Mouse (Mus musculus) left cerebral cortex, adult 8-10 months (tissue): Measurements from ENCODE around the gene Xpot. TPM values are rescaled to one million over a fixed set of nuclear protein-coding genes. Genes with fewer than 3 reads are reported as not detected.

Experiments used
- DNase-seq, 2 experiments: peaks; one replicate each; pipeline ENCODE4 v3.0.0; 2022; ENCODE audit warnings: low spot score in 2 of 2
- microRNA-seq, 2 experiments: library from miRNA; unstranded; fragments of <30 nt; microRNA quantifications; one replicate each; pipeline ENCODE4 v1.2.0; 2022
- total RNA-seq, 4 experiments: library from RNA; stranded (reverse); gene quantifications; 2 replicates each; pipeline ENCODE4 v1.2.4; 2022

Xpot gene
- total RNA-seq, 4 experiments from 2014 or later, result 63.0 to 73.9 (median 65.8) TPM

DNA sequence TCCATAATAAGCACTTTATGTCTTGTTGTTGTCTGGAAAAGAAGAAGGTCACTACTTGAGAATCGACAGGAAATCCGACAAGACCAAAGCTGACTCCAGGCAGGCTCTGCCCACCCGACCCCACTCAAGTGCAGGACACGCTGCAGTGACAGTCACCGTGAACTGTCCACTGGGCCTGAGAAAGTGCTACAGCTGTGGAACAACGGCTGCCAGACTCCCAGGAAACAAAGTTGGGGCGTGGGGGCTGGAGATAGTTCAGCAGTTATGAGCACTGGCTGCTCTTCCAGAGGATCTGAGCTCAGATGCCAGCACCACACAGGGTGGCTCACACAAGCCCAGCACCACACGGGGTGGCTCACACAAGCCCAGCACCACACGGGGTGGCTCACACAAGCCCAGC lies 49.8 kb downstream of the Xpot start:
- DNase-seq, result no peak

DNA sequence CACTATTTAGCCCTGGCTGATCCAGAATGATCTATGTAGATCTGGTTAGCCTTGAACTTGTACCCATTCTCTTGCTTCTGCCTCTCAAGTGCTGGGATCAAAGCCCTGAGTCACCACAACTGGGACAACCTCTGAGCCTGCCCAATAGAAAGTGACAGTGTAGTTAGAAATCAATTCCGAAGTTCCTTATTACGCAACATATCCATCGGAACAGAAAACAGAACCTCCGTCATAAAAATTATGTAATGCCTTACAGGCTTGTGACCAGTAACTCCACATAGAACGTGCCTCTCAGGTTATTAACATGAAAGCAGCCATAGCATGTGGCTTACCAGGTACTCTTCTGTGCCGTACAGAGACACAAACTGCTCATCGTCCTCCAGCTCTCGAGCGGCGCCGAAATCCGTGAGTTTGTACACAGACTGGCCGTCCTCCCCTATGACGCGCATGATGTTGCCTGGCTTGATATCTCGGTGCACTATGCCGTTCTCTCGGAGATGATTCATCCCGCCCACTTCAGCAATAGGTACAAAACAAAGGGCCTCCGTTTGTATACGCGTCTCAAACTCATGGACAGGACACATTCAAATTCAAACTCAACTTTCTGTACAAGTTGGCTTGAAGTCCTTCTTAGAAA lies 54.5 kb downstream of the Xpot start:
- DNase-seq, result no peak

DNA sequence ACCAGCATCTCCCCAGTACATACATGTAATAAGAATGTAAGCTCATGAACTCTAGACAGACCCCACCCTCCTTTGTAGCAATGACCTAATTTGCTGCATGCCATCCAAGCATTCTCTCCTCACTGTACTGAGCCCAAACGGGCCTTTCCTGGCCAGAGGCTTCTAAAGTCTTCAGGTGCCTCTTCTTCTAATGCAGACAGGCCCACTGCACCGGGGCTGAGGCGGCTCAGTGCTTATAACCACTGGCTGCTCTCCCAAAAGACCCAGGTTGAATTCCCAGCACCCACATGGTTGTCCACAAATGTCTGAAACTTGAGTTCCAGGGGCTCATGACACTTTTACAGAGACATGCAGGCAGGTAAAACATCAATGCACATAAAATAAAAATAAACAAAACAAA lies 55.1 kb downstream of the Xpot start:
- DNase-seq, result no peak

DNA sequence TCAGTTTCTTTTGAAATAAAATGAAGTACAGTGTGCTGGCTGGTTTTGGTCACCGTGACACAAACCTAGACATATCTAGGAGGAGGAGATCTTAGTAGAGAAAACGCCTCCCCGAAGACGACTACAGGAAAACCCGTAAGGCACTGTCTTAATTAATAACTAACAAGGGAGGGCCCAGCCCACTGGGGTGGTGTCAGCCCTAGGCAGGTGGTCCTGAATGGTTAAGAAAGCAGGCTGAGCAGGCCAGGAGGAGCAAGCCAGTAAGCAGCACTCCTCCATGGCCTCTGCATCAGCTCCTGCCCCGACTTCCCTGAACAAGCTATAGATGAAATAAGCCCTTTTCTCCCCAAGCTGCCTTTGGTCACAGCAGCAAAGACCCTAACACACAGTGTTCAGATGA lies 56.3 kb downstream of the Xpot start:
- DNase-seq, result no peak

DNA sequence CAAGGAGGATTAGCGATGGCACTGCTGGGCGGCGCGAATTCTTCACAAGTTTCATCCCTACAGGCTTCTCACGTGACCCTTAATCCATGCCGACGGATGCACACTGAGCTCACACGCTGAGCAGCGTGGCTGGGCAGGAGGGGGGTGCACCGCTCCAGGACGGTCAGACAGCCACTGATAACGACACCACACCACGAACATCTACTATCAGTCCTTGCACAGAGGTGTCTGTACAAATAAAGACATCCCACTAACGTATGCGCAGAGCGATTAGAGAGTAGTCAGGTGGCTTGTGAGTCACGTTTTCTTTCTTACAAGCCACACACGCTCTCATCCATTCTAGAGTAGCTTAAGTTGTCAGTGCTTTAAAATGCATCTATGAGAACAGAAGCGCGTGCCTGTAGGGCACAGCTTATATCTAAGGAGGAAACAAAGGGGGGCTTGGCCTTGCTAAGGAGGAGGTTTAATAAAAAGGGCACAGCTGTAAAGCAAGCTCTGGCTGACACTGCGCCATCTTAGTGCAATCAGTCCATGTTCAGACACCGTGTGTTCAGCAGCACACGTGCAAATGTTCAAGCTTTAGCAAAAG lies 57.0 kb downstream of the Xpot start:
- DNase-seq, result no peak

DNA sequence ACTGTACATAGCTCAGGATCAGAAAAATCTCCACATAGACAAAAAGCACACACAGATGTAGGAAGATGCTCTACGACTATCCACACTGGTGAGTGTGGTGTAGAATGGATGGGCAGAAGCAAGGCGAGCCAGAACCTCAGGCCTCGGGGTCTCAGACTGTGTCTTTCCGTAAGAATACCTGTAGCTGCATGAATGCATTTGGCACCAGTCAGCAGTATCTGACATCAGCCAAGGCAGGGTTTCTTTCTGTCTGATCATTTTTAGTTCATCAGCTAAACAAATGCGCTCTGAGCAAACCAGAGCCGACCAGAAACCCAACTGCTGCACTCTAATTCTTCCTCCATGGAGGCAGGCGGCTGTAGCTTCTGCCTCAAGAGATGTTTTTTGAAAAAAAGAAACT lies 57.6 kb downstream of the Xpot start:
- no peak for DNase-seq

DNA sequence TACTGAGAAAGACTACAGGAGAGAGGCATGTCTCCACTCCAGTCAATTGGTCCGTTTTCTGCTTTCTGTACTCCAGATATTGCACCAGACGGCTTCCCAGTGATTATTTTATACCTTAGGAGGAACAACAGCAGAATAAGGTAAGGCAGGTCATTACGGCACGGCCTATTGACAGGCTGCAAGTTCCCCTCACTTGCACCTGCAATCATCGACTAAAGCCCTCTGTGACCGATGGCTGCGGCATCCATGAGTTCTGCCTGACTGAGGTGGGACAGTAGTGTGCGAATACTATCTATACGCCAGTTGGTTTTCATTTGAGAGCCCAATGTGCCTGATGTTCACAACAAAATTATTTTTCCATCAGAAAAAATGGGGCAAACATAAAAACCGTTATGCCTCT lies 58.1 kb downstream of the Xpot start:
- no peak for DNase-seq

DNA sequence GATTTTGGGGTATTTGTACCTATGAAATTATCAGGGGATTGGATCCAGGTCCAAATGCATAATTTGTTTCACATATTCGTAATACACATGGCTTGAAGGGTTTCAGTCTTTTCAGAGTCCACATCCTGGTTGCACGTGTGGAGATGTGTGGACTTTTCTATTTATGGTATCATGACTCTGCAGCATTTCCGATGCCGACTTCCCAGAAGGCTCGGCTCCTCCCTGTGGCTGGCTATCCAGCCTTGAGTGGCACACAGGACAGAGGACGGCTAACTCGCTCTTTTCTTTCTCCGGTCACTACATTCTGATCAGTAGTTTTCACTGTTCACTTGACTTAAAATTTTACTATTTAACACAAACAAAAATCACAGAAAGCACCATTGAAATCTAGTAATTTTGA lies 61.7 kb downstream of the Xpot start:
- no peak for DNase-seq

DNA sequence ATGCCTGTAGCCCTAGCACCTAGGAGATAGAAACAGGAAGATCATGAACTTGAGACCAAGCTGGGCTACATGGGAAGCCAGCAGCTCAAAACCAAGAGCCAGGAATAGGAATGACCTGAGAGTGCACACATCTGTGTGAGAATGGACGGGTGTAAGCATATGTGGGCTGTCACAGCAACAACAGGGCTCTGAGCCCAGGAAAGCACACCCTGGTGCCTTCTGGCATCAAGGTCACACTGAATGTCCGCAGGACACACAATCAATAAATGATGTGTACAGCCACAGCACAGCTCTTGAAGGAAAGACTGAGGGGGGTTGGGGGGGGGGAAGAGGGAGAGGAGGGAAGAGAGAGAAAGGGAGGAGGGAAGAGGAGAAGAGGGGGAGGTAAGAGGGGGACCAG lies 67.9 kb downstream of the Xpot start:
- no peak for DNase-seq

DNA sequence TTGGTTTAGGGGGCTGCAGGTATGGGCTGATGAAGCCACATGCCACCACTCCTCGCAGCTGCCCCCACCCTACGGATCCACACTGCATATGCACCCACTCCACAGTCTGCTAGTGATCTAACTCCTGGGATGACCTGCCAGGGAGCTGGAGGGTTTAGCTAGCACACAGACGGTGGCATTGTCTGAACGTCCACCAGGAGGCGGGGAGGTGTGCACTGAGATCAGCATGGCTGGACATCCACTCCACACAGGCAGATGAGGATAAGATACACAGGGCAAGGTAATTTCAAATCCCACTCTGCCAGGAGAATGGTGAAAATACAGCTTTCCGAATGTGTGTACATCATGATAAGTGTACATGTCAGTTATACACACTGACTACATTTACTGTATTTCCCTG lies 69.9 kb downstream of the Xpot start:
- no peak for DNase-seq

DNA sequence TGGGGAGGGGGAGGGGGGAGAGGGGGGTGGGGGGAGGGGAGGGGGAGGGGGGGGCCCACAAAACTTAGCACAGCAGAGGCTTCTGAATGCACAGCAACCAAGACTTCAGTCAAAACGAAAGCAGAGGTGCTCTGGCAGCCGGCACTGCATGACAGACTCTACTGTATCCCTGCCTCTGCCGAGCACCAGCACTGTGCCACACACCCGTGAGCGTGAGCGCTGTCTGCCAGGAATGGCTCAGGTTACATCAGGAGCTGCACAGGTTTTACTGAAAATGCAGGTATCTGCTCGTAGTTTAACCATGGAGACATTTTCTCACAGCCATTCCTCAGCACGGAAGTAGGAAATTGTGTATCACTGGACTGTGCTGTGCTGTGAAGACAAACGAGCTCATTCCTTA lies 75.8 kb downstream of the Xpot start:
- DNase-seq, result no peak

DNA sequence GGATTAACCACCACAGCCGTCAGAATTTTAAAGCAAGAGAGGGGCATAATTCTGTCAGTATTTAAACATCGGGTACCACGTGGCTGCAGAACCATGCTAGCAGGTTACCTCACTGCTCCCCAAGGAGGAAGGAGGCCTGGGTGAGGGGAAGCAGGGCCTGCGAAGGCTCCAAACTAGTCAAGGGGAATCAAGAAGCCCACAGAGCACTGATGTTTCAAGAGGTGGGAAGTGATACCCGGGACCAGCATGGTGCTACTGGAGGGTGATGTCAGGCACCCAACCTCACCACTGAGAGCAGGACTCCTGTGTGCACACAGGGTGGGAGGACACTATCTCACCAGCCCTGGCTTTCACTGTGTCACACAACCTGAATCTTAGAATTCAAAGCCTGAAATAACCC lies 76.5 kb downstream of the Xpot start:
- no peak for DNase-seq

DNA sequence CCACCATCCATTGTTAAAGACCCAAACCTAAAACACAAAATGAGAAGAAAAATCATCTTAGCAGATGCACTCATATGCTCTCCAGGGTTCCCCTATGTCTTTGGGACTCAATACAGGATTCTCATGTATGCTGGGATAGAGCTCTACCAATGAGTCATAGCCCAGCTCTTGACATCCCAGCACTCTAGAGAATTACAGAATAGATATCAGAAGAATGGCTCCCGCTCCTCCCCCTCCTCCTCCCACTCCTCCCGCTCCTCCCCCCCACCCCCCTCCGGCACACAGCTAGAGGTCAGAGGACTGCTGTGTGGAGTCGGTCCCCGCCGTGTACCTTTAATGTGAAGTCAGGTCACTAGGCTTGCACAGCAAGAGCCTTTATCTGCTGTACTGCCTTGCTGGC lies 79.0 kb downstream of the Xpot start:
- no peak for DNase-seq

DNA sequence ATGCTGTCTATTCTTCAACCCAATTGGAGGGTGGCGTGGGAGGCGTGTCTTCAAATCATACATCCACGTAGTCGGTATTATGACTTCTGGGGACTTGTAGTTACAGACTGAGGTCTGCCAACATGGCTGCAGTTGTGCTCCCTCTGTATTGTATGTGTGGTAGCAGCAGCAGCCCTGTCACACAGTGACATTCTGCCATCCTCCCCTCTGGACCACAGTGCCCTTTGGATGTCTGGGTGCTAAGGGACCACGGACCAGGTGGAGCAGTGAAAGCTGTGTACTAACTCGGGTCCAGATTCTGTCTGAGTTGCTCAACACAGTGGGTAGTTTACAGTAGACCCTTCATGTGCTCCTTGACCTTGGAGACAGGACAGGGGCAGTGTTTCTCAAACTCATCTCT lies 82.6 kb downstream of the Xpot start:
- no peak for DNase-seq

DNA sequence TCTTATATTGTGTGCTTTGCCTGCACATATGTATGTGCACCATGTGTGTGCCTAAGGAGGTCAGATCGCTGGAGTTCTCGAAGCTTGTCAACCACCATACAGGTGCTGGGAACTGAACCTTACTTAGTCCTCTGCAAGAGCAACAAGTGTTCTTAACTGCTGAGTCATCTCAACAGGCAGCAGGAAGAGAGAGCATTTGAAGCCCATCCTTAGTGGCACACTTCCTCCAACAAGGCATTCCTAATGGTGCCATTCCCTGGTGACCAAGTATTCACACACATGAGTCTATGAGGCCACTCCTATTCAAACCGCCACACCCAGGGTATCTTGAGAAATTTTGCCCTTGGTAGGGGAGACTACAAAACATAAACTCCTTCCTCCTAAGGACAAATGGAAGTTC lies 84.0 kb downstream of the Xpot start:
- no peak for DNase-seq

Small RNAs within 50 kb of the gene (microRNA-seq; reads per million reads assigned to microRNA genes)
- gene Gm24330, result 0 reads per million in 2 experiments

Other genes with a start within 250 kb of the Xpot start
- gene Rassf3, start 150.0 kb downstream of the Xpot start, total RNA-seq, result 10 to 100 TPM; 43.2 to 52.0 (median 45.0) TPM
- 10 to 100 TPM; 44.4 to 55.7 (median 48.4) TPM for gene Tbk1, start 39.5 kb downstream of the Xpot start, total RNA-seq
- gene D930020B18Rik, start 15.3 kb upstream of the Xpot start, total RNA-seq, result under 1 TPM; 0.14 to 0.72 (median 0.53) TPM
- gene BC048403, start 113.6 kb upstream of the Xpot start, total RNA-seq, result 10 to 100 TPM; 10.7 to 11.5 (median 11.1) TPM